Mouse (Mus musculus): ENCODE results near the gene Gm42957.
"Not testable (repeated sequence)": the region's sequence is repeated elsewhere in the genome, so short reads cannot be mapped to it uniquely, and the experiment has no call there.

Gm42957 gene

DNA sequence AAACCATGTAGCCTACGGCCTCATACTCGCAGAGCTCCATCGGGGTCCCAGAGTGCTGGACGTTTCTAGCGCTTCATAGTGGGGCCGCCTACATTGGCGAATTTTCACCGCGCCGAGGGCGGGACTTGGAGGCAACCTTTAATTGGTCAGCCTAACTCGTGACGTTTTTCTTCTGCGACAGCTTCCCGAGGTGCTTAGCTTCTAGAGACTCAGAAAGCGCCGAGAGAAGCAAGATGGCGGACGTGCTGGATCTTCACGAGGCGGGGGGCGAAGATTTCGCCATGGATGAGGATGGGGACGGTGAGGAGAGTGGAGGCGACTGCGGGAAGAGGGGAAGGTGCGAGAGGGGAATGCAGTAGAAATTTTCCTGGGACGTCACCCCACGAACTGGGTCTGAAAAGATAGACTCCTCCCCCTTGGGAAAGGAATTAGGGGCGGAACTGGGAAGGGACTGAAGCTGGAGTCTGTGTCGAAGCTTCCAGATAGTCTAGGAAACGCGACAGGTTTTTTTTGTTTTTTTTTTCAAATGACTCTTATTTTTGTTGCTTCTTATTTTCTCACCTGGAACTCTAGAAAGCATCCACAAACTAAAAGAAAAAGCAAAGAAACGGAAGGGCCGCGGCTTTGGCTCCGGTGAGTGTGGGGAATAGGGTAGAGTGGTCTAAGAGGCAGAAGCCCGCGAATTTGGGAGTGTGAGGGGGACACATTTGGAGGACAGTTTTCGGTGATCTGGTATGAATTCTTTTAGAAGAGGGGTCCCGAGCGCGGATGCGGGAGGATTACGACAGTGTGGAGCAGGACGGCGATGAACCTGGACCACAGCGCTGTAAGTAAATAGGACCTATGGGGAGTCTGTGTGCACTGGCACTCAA is 5.3 kb upstream of the Gm42957 start, which contains the start of gene Rbm8a:
Rbm8a (plus strand) TSS at position 205 of the 872 bp plus-strand sequence.
- peak; percentile 96 to 98 for DNase-seq

GRCm38 (mm10) chr3:96632058-96632457 is 3.2 kb upstream of the Gm42957 start:
- DNase-seq: no peak

- no peak for DNase-seq
These were observed 1.3 kb upstream of the Gm42957 start for GRCm38 (mm10) chr3:96634015-96634414.

- no peak for DNase-seq
These were observed 632 bp downstream of the Gm42957 start for GRCm38 (mm10) chr3:96635906-96636305.

DNA sequence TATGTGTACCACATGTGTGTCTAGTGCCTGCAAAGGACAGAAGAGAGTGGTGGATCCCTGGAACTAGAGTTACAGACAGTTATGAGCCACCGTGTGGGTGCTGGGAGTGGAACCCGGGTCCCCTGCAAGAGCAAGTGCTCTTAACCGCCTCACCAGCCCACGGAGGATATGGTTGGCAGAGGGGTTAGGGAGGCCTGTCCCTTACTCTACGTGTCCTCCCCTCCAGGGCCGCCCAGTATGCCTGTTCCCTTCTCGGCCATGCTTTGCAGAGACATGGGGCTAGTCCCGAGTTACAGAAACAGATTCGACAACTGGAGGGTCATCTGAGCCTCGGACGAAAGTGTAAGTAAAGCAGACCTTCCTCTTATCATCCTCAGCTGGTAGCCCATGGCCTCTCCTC is 1.2 kb downstream of the Gm42957 start:
- no peak for DNase-seq

GRCm38 (mm10) chr3:96639219-96639618 is 3.9 kb downstream of the Gm42957 start:
- peak; percentile 31 to 81 for DNase-seq

- peak in 1 of 2 experiments; percentile 48 for DNase-seq
These were observed 9.9 kb downstream of the Gm42957 start, which contains the start of gene Itga10 for GRCm38 (mm10) chr3:96645018-96645649. Itga10 (plus strand) TSS chr3:96645584.

DNA sequence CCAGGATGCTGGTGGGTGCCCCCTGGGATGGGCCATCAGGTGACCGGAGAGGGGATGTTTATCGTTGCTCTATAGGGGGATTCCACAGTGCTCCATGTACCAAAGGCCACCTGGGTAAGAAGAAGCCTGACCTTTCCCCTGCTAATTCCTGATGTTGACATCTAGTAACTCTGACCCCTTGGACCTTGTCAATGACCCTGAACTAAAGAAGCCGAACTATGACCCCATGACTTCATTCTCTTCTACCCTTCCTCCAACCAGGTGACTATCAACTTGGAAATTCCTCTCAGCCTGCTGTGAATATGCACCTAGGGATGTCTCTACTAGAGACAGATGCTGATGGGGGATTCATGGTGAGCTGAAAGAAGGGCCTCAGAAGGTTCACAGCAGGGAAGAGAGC is 12.1 kb downstream of the Gm42957 start:
- DNase-seq: no peak

DNA sequence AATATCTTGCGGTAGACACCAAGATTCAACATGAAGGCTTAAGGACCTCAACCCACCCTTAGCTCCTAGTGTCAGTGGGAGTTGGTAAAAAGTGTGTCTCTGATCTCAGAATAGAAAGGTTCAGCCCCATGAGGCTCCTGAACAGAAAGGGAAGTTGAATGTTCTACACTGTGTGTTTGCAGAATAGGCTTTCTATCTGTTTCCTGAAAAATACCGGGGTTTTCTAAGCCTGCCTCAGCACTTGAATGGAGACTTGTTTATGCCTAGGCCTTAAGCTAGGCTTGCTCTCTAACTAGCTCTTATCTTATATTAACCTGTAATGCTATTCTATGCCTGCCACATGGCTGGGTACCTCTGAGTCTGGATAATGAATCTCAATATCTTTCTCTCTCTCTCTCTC is 25.6 kb downstream of the Gm42957 start:
- no peak for DNase-seq

DNA sequence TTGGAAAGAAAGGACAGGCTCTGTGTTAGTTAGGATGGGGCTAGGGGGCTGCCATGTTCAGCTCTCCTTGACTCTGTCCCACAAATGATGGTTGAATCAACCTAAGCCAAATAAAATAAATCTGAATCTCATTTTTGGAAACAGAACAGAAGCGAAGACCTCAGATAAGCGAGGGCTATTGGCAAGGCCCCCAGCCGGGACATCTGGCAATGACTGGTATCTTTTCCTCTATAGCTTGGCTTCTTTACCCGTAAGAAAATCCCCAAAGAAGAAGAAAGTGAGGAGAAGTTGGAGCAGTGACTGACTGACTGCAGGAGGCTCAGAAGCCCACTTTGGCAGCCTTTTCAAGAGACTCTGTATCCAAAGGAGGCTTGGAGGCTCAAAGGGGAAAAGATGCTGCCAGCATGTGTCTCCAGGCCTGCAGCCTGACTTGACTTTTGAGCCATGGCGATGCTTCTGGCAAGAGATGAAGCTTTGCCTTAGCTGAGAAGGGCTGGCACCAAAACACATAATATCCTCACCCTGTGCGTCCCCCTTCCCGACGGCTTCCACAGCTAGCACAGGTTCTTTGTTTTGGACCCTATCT is 27.6 kb downstream of the Gm42957 start:
- DNase-seq: no peak

DNA sequence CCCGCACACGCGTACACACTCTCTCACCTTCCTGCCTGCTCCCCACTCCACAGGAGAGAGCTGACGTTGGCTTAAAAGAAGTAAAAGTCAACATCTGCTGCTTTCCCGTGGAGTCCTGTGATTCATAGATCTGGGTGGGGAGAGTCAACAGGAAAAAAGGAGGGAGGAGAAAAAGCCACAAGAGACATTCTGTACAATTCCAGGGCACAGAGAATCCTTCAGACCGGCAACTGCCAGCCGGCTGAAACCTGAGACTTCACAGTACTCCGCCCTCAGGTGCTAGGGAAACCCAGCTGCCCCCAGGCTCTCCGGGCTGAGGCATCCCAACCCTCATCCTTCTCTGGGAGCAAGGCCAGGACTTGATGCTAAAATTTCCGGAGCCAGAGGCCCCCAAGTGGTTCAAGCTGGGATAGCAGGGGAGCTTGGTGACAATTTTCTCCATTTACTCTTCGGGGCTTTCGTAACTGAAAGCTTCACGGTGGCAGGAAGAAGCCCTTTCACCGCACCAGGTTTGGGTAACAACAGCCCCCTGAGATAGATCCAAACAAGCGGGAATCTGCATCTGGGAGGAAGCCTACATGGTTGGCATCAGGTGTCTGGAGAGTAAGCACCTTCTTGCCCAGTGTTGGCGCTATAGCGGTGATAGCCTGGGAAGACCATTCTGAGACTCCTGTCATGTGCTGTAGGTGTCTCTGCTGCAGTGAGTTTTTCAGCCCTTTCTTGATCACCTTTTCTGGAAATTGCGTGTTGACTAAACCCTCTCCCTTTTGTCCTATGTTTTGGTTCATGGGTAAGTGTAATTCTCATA is 28.4 kb downstream of the Gm42957 start:
- peak; percentile 62 to 87 for DNase-seq

- not testable (repeated sequence) for DNase-seq
These were observed 30.6 kb downstream of the Gm42957 start for GRCm38 (mm10) chr3:96665732-96666363.

DNA sequence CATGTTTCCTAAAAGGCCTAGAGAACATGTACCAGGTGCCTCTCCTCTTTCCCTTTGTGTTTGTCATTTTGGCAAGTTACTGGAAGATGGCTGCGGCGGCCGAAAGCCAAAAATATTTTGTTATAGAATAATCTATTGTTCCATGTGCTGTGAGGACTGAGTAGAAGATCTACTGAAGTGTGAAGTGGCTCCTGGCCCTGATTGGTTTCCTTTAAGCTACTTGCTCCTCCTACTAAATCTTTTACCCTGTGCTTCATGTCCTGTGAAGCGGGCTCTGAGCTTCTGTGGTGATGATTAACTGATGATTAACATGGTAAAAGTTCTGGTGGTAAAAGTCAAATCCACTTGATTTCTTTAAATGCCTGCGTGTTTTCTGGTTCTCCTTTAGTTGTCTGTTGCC is 31.6 kb downstream of the Gm42957 start:
- peak; percentile 55 to 65 for DNase-seq

- DNase-seq: peak in 1 of 2 experiments; percentile 47
These were observed 32.0 kb downstream of the Gm42957 start for GRCm38 (mm10) chr3:96667316-96667715.

DNA sequence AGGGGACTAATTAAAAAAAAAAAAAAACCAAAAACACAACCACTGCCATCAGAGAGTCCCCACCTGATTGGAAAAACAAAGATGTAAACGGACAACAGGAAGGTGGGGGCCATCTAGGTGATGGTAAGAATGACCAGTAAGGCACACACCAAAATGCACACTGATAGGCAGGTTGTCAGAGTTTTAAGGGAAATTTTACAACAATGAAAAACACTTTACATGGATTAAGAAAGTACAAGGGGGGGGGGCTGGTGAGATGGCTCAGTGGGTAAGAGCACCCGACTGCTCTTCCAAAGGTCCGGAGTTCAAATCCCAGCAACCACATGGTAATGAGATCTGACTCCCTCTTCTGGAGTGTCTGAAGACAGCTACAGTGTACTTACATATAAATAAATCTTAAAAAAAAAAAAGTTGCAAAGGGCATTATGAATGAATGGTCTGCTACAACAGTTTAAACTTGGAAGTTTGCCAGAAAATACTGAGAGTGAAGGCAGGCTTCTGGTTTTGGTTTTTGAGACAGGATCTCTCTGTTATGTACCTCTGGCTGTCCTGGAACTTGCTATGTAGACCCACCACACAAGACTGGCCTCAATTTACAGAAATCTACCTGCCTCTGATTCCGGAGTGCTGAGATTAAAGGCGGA is 33.3 kb downstream of the Gm42957 start:
- no peak for DNase-seq

GRCm38 (mm10) chr3:96669727-96670468 is 34.6 kb downstream of the Gm42957 start, which contains the start of gene Ankrd35:
Ankrd35 (plus strand) TSS chr3:96670131.
- peak; percentile 84 to 86 for DNase-seq

DNA sequence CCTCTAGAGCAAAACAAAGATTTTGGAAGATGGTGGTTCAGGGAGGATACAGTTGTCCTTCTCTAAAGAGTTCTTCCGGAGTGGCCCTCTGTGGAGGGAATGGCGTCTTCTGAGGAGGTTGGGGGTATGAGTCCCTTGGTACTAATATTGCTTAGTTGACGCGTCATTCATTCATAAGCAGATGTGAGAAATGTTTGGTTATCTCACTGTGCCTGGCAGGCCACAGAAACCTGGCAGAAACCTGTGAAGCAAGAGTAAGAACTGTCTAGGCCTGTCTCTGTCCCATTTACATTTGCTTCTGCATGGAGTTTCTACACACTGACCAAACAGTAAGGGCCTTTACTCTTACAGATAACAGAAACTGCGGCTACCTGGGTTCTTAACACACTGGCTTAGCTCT is 36.2 kb downstream of the Gm42957 start:
- no peak for DNase-seq

- DNase-seq: no peak
These were observed 38.2 kb downstream of the Gm42957 start for GRCm38 (mm10) chr3:96673514-96673913.

DNA sequence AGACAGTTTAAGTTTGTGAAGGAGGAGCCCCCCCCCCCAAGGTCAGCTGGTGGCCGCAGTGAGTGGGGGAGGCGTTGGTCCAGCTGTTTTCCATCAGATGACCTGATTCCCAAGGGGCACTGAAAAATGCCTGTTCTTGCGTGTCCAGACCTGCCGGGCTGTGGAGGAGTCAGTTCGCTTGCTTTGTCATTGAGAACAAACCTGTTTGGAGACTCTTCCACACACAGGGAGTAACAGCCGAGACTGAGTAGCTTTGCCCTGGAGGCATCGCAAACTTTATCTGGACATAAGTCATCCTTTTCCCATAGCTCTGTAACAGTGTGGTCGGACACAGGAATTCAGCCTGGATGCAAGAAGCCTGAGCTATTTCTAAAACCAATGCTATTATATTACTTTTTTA is 39.2 kb downstream of the Gm42957 start:
- DNase-seq: no peak

DNA sequence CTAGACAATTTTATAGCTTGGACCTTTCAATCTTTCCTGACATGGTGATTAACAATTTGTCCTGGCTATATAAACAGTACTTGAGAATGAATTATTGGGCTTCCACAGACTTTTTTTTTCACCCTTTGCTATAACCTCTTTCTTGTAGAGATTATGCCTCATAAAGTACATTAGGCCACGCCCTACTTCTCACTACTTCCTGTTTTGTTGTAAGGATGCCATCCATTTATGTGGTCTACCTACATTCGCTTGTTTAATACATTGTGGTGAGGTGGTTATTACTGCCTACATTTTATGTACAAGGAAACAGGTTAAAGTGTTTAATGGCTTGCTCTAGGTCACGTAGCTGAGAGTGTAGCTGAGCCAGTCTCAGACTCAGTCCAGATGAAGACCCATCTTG is 39.9 kb downstream of the Gm42957 start:
- DNase-seq: no peak

DNA sequence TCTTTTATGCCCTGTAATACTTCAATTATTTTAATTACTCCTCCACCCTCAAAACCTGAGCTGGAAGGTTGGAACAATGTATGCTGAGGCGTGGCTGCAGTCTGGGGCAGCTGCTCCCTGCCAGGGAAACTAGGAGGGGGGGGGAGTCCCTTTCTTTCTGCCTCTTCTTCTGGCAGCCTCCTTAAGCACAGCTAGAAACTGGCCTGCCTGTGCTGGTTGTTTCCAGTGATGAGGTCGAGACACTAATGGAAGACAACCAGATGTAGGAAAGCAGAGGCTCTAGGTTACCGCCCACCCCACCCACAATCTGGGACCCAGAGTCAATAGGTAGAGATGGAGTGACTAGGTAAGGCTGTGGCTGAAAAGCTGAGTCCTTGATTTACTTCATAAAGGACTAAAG is 40.4 kb downstream of the Gm42957 start:
- DNase-seq: no peak
